Mouse (Mus musculus) limb, embryonic 14.5 days (tissue): ENCODE measurements around the gene Pik3r2. TPM values are rescaled to one million over a fixed set of nuclear protein-coding genes. Genes with fewer than 3 reads are reported as not detected.

ENCODE experiments used
- ATAC-seq: fragments of 200-750 bp; cut with Nextera tagmentation; 2 replicates; pipeline ENCODE4 v1.8.0; 2017; ENCODE audit warnings: low read depth, moderate number of reproducible peaks, moderate TSS enrichment; ENCODE audit not compliant: low FRiP score
- DNase-seq: peaks from one replicate; pipeline ENCODE4 v3.0.0-alpha.2; 2015; ENCODE audit warnings: low spot score
- H3K27ac ChIP-seq: fragments of 300-500 bp; sonication (generic); replicated peaks from 2 replicates; pipeline ENCODE4 v1.5.1; 2014; ENCODE audit warnings: low read depth, mild to moderate bottlenecking, low read length, moderate library complexity, mixed read lengths
- H3K27me3 ChIP-seq: fragments of 300-500 bp; sonication (generic); 2 replicates; pipeline ENCODE4 v1.6.1; 2014; ENCODE audit warnings: low read length, mixed read lengths; ENCODE audit not compliant: control insufficient read depth, insufficient read depth
- H3K36me3 ChIP-seq: fragments of 300-500 bp; sonication (generic); 2 replicates; pipeline ENCODE4 v1.6.1; 2014; ENCODE audit warnings: mild to moderate bottlenecking, low read length, moderate library complexity, mixed read lengths; ENCODE audit not compliant: control insufficient read depth, insufficient read depth
- H3K4me1 ChIP-seq: fragments of 300-500 bp; sonication (generic); 2 replicates; pipeline ENCODE4 v1.6.1; 2014; ENCODE audit warnings: antibody characterized with exemption, low read length, mixed read lengths; ENCODE audit not compliant: control insufficient read depth, insufficient read depth
- H3K4me2 ChIP-seq: fragments of 300-500 bp; sonication (generic); replicated peaks from 2 replicates; pipeline ENCODE4 v1.6.1; 2014; ENCODE audit warnings: low read depth, mild to moderate bottlenecking, low read length, moderate library complexity; ENCODE audit not compliant: severe bottlenecking
- H3K4me3 ChIP-seq: fragments of 300-500 bp; sonication (generic); replicated peaks from 2 replicates; pipeline ENCODE4 v1.5.1; 2014; ENCODE audit warnings: low read length
- H3K9ac ChIP-seq: fragments of 300-500 bp; sonication (generic); 2 replicates; pipeline ENCODE4 v1.6.1; 2014; ENCODE audit warnings: mild to moderate bottlenecking, low read depth, low read length, moderate library complexity; ENCODE audit not compliant: severe bottlenecking
- H3K9me3 ChIP-seq: fragments of 300-500 bp; sonication (generic); 2 replicates; pipeline ENCODE4 v1.6.1; 2016; ENCODE audit warnings: low read length; ENCODE audit not compliant: control insufficient read depth
- POLR2A ChIP-seq: fragments of 200-500 bp; IDR thresholded peaks from 2 replicates; pipeline ENCODE4 v1.8.0; 2012; ENCODE audit warnings: inconsistent platforms, mild to moderate bottlenecking, moderate library complexity, borderline replicate concordance; ENCODE audit not compliant: insufficient read depth, insufficient read length; ENCODE audit errors: extremely low read depth
- WGBS: fragments of 180-500 bp; shearing (Covaris S2); extraction: QIAGEN DNeasy Blood & Tissue Kit; methylation state at CpG from one replicate; pipeline ENCODE4 v1.1.7; 2014; 5-methylcytosine and 5-hydroxymethylcytosine counted together
- polyA plus RNA-seq, 2 experiments: library from polyadenylated mRNA; depleted of rRNA in 1 of 2; stranded (reverse) in 1 of 2; unstranded in 1 of 2; fragments of >200 nt; fragmentation: Nextera tagmentation in 1 of 2; extraction: Ambion mirVana in 1 of 2; gene quantifications; 2 replicates each; pipeline versions ENCODE4 v1.2.1 to v1.2.3; 2012 to 2014

Pik3r2 gene
- polyA plus RNA-seq, 2 experiments = 73.5 to 111 TPM

DNA sequence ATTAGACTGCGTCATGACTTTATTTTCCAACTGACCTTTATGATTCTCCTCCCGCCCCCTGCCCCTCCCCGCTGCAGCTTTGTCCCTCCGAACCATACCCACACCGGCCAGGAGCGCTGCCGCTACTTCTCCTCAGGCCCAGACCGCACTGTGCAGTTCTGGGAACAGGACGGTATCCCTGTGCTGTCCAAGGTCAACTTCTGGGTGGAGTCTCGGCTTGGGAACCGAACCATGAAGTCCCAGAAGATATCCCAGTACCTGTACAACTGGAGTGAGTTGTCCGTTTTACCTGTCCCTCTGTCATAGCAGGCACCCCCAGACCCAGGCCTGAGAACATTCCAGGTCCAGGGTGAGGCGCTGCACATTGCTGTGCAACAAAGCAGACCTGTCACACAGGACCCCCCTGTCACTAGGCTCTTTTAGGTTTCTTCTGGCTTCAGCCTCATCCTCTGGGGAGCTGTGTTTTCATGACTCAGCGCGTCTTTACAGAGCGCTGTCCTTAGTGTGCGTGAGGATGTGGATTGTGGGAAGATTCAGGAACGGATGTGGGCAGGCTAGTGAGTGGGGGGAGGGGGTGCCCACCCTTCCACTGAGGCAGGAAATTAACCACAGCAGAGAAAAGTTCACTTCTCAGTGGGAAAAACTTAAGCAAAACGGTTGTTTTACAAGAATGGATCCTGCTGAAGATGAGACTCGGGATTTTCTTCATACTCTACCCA, 34.6 kb upstream of the Pik3r2 start:
- DNase-seq (no peak), ATAC-seq (no peak)
- WGBS = 70% methylated on average over 20 of the region's 20 CpGs
- Histone ChIP-seq H3K9me3 (no peaks in the 10 kb centered on the region), H3K27ac (no peak overlapping the region), H3K4me3 (no peak overlapping the region), H3K4me1 (no peaks in the 10 kb centered on the region), H3K9ac (no peak overlapping the region), H3K36me3 (no peaks in the 10 kb centered on the region), H3K27me3 (0 out of 2 replicates have a peak, but pooled peaks cover 3% of the 10 kb centered on the region), H3K4me2 (no peak overlapping the region)
- no peak for TF ChIP-seq POLR2A

DNA sequence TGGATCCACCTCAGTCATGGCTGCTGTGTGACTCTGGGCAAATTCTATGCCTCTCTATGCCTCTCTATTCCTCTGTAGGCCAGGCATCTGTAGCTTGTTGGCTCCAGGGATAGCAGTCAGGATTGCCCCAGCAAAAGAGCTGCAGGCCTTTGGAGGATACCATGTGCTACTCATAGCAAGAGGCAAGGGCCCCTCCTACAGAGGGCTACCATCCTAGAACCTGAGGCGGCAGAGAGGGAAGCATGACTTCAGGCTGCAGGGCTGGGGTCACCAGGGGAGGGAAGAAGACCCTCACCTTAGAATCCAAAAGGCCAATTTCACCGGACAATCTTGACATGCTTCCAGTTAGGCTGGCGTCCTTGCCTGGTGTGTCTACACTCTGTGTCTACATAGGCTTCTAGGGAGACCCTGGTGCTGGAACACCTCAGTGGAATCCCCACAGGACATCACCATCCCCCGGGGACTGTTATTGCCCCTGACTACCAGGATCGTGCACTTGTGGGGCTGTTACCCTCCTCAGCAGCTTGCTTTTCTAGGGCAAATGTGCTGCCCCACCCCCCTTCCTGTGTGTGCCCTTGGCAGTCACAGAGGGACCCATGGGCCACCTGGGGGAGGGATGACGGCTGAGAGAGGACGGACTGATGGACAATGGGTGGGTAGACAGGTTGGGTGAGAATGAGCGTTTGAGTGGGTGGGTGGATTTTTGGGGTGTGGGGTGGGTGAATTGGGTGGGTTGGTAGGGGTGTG, 32.6 kb upstream of the Pik3r2 start:
- Histone ChIP-seq H3K9me3 (no peaks in the 10 kb centered on the region), H3K4me3 (no peak overlapping the region), H3K27ac (no peak overlapping the region), H3K27me3 (peaks cover 7% of the 10 kb centered on the region), H3K4me1 (peaks cover 4% of the 10 kb centered on the region; the same call in 1 of the 2 replicates), H3K9ac (no peak overlapping the region), H3K4me2 (no peak overlapping the region), H3K36me3 (no peaks in the 10 kb centered on the region)
- WGBS = 77% methylated on average over 8 of the region's 8 CpGs
- no peak for DNase-seq
- ATAC-seq = no peak
- TF ChIP-seq POLR2A = no peak

DNA sequence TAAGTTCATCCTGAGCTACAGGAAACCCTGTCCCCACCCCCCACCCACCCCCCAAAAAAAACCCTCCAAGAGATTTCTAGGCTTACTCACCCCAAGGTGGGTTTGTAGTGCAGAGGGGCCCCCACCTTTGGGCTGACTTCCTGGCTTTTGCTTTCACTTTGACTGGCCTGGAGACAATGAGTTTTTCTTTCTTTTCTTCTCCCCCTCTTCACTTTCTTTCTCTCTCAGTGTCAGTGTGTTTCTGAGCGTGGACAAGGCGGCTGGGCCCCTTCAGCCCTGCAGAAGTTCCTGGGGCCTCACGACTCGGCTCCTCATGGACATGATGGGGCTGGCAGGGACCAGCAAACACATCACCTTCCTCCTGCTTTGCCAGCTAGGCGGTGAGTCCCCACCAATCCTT, 31.7 kb upstream of the Pik3r2 start, which contains the start of gene Il12rb1:
TSS of gene Il12rb1 (plus strand) at position 211 of the 400 bp plus-strand sequence.
- Histone ChIP-seq H3K4me2 (no peak within 1 kb of the TSS), H3K4me3 (no peak within 1 kb of the TSS), H3K27me3 (peaks cover 16% of the 10 kb centered on the region), H3K27ac (no peak within 1 kb of the TSS), H3K9ac (no peak within 1 kb of the TSS), H3K36me3 (no peaks in the 10 kb centered on the region), H3K4me1 (peaks cover 9% of the 10 kb centered on the region; the same call in 1 of the 2 replicates), H3K9me3 (no peaks in the 10 kb centered on the region)
- DNase-seq = no peak
- TF ChIP-seq POLR2A = no peak
- 55% methylated on average over 5 of the region's 5 CpGs for WGBS
- no peak for ATAC-seq

DNA sequence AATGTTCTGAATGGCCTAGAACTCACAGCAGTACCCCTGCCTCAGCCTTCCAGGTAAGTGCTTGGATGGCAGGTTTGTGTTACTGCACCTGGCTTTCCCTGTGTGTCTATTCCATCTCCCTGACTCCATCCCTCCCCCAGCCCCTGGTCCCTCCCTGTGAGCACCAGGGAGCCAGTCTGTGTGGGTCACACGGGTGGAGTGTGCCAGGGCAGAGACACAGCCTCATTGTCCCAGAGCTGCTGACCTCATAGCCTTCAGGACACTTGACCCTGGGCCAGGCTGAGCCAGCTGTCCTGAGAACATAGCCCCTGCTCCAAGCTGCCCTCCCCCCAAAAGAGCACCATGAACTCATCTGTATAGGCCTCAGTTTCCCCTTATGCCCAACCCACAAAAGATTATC, 30.8 kb upstream of the Pik3r2 start:
- Histone ChIP-seq H3K27ac (no peak overlapping the region), H3K4me3 (no peak overlapping the region), H3K9ac (no peak overlapping the region), H3K36me3 (no peaks in the 10 kb centered on the region), H3K9me3 (no peaks in the 10 kb centered on the region), H3K27me3 (peaks cover 18% of the 10 kb centered on the region), H3K4me2 (no peak overlapping the region), H3K4me1 (peaks cover 9% of the 10 kb centered on the region; the same call in 1 of the 2 replicates)
- 75% methylated on average over 1 of the region's 1 CpGs for WGBS
- TF ChIP-seq POLR2A = no peak
- DNase-seq (no peak), ATAC-seq (no peak)

DNA sequence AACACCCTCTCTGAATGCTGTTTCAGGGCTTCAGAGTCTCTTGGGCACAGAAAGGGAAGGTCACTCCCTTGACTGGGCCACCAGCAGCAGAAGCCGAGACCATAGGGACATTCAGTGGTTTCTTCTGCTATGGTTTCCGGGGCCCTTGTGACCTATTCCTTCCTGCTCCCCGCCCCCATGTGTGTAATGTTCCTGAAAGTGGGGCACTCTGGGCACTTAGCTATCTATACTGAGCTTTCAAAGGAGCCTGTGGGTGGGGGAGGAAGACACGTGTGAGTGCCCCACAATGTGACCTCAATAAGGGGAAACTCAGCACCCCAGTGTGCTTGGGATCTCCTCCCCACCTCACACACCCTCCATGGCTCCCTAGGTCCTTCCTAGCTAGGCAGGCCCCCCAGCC, 30.0 kb upstream of the Pik3r2 start:
- ATAC-seq = no peak
- 79% methylated on average over 4 of the region's 4 CpGs for WGBS
- no peak overlapping the region for H3K4me2 ChIP-seq

More for the DNA sequence above, 30.0 kb upstream of the Pik3r2 start:
- H3K27ac ChIP-seq = no peak overlapping the region
- no peaks in the 10 kb centered on the region for H3K36me3 ChIP-seq
- H3K27me3 ChIP-seq = peaks cover 18% of the 10 kb centered on the region
- no peak for DNase-seq
- no peaks in the 10 kb centered on the region for H3K9me3 ChIP-seq
- no peak overlapping the region for H3K9ac ChIP-seq
- peaks cover 9% of the 10 kb centered on the region; the same call in 1 of the 2 replicates for H3K4me1 ChIP-seq
- TF ChIP-seq POLR2A = no peak
- H3K4me3 ChIP-seq = no peak overlapping the region
